Mouse (Mus musculus) neutrophil, adult 5-6 weeks (primary cell): ENCODE data around the gene Cdc42se2. TPM values are rescaled to one million over a fixed set of nuclear protein-coding genes. Genes with fewer than 3 reads are reported as not detected.
A peak's percentile ranks its signal among the peaks of the same experiment; 100 is the strongest.

Experiments
- ATAC-seq: fragments of 151-379, 151-347 bp; 2 replicates; pipeline ENCODE4 v1.8.0; 2017; ENCODE audit warnings: mild to moderate bottlenecking, moderate TSS enrichment; ENCODE audit not compliant: insufficient number of reproducible peaks, poor library complexity, low FRiP score, severe bottlenecking; ENCODE audit errors: extremely low read depth
- total RNA-seq: library from RNA; stranded (forward); fragments of 200-1000 nt; gene quantifications from 2 replicates; pipeline ENCODE4 v1.2.3, GENCODE M21; 2017

Gene Cdc42se2
- total RNA-seq, 1 experiment from 2014 or later: 174 TPM

GRCm38 (mm10) chr11:54801791-54802558, 14.5 kb upstream of the Cdc42se2 start:
- ATAC-seq: peak; percentile 94

DNA sequence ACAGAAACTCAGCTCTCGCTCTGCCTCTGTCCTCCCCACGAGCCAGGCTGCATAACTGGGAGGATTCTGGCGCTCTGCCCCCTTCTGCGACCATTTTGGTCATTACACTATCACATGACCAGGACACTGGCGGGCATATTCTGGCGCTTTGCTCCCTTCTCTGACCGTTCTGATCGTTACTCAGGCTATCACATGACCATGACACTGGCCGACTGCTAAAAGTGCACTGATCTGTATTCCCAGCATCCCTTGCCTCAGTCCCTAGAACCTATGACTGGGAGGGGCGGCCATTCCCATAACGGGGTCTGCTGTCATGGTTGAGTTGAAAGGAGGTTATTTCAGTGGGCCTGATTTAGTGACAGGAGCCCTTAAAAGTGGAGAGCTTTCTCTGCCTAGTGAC, 9.1 kb upstream of the Cdc42se2 start:
- ATAC-seq: no peak

DNA sequence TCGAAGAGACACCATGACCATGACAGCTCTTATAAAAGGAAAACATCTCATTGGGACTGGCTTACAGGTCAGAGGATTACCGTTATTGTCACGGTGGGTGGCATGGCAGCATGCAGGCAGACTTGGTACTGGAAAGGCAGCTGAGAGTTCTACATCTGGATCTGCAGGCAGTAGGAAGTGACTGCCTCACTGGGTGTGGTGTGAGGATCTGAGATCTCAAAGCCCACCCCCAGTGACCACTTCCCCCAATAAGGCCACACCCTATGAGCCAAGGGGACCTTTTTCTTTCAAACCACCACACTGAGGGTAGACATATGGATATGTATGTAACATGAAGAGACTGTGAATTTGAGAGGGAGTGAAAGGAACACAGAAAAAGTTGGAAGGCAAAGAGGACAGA, 7.2 kb upstream of the Cdc42se2 start:
- ATAC-seq: no peak

DNA sequence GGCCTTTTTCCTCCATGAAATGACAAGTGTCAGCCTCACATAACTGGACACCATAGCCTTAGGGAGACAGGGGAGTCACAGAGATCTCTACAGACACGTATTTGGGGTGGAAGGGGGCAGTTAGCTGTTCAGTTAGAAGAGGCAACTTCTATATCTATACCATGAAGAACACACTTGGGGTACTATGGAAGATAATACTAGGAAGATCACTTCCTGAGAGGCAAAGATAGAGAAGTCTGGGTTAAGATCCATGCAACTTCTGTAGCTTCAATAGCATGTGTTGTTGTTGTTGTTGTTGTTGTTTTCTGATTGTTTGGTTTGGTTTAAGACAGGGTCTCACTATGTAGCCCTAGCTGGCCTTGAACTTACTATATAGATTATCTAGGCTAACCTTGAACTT, 5.7 kb upstream of the Cdc42se2 start:
- no peak for ATAC-seq

- ATAC-seq: no peak
Observed at GRCm38 (mm10) chr11:54791458-54791857, 4.0 kb upstream of the Cdc42se2 start.

- peak; percentile 33; the same call in 1 of the 2 replicates for ATAC-seq
Observed at GRCm38 (mm10) chr11:54786858-54787487, 502 bp downstream of the Cdc42se2 start.

- ATAC-seq: no peak
Observed at GRCm38 (mm10) chr11:54785566-54785965, 1.9 kb downstream of the Cdc42se2 start.

- ATAC-seq: no peak
Observed at GRCm38 (mm10) chr11:54784436-54784835, 3.0 kb downstream of the Cdc42se2 start.

DNA sequence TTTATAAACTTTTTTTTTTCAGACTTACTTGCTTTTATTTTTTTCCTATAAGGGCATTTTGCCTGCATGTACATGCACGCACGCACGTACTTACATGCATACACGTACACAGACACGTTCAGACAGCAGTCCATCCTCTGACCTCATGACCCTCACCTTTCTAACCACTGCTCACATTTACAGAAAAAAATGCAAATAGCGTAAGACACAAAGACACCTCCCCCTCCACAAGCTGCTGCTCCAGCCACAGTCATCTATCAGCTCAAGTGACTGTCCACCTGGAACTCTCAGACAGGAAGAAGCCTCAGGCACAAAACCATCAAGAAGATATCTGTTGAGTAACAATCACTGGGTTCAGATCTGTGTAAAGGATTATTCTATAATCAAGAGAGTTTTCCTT, 5.2 kb downstream of the Cdc42se2 start:
- ATAC-seq: no peak

DNA sequence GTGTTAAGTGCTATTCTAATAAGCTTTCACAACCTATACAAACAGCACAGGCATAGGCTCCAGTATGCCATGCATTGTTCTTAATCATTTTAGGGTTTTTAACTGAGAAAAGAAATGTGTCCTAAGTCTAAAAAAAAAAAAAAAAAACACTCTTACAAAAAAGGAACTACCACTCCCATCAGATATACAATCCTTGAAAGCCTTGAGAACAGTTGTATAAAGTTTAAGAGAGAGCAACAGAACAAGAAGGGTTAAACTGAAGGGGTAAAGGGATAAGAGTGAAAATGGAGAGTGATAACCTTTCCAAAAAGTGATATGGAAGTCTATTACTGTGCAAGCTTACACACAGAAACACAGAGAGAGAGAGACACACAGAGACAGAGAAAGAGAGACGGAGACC, 7.5 kb downstream of the Cdc42se2 start:
- ATAC-seq: no peak

GRCm38 (mm10) chr11:54778131-54778844, 9.2 kb downstream of the Cdc42se2 start:
- ATAC-seq: no peak

- no peak for ATAC-seq
Observed at GRCm38 (mm10) chr11:54777387-54778130, 9.9 kb downstream of the Cdc42se2 start.

GRCm38 (mm10) chr11:54776735-54777333, 10.6 kb downstream of the Cdc42se2 start:
- no peak for ATAC-seq

DNA sequence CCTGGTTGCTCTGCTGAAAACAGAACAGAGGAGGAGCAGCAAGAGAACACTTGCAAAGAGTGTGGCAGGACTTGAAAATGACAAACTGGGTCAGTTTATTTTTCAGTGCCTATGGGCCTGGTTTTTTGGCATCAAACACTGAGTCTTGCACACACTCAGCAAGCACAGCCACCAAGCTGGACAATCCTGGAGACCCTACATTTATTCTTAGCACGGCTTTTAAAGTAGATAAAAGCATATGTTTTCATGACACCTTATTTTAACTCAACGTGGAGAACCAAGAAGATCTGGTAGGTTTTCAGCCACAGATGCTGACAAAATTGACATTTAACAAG, 11.1 kb downstream of the Cdc42se2 start:
- no peak for ATAC-seq

DNA sequence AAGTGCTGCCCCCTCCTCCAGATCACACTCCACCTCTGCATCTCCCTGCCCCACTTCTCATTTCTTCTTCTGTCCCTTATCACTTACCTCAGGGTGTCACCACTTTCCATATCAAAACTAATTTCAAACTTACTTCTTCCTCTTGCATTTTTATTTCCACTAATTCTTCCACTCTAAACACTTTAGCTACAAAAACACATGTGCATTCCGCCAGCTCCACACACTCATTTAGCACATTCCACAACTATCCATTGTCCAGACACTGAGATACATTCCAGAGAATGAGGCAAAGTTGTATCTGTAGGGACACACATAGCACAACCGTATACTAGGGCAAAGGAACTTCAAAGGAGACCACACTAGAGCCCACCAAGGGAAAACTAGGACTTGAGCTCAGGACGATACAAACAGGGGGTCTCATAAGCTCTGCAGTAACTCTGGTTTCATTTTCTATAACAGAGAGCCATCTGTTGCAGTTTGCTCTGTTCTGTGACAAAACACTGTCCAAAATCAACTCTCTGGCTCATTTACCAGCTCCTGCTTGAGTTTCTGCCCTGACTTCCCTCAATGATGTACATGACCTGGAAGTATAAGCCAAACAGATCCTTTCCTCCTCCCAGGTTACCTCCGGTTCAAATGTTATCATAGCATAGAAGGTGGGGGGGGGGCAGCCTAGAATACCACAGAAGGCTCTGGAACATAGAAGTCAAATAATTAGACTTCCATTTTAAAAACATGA, 11.7 kb downstream of the Cdc42se2 start:
- ATAC-seq: no peak

DNA sequence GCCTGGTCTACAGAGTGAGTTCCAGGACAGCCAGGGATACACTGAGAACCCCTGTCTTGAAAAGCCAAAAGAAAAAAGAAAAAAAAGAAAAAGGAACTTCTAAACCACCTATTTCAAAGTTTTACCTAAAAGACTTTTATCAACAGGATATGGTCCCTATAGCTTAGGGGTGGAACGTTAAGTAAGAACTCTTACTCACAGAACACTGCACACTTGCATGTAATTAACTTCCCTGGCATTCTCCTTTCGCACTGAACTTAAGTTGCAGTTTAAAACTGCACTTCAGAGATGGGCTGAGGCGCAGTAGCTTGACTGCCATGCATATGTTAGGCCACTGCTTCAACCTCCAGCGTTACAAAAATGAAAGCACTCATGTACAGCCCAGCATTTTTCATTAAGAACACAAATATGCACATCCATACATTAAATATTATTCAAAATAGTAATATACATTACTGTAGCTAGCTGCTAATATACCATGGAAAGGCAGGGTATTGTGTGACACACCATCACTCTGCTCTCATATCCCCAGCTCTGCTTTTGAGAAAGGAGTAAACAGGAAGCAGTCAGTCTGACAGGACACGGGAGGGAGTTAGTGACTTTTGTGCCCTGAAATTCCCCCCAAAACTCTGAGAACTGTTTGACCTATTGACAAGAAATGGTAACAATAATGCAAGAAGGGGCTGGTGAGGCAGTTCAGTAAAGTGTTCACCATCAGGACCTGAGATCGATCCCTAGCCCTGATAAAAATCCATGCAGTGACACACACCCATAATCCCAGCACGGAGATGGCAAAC, 13.0 kb downstream of the Cdc42se2 start:
- 0 out of 2 replicates have a peak, but pooled peaks have one; percentile 13 for ATAC-seq

- ATAC-seq: no peak
Observed at GRCm38 (mm10) chr11:54771549-54771948, 15.9 kb downstream of the Cdc42se2 start.

DNA sequence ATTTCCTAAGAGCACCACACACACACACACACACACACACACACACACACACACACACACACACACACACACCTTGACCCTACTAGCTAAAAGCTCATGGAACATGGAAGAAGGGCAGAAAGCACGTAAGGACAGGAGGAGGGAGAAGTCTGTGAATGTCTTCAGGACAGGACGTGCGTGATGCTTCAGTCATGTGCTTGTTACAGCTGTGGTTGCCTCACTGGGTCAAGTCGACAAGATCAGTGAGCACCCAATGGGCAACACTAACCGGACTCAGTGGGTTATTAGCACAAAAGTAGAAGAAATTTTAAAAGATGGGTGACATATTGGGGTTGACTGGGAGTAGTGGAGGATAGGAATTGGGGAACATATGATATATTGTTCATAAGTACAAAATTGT, 17.6 kb downstream of the Cdc42se2 start:
- no peak for ATAC-seq
